ENCODE assay signal across 8 mouse cellular contexts in genomic region chr16:23403008-23403755, GRCm38 (mm10). TPM values are rescaled to one million over a fixed set of nuclear protein-coding genes. Genes with fewer than 3 reads are reported as not detected.
DNase-seq lines count a peak whose midpoint lies in the region; ATAC-seq lines count a peak whose summit lies in the region.

No protein-coding gene starts in this region.

- 51% methylated on average over 8 of the region's 8 CpGs for WGBS in hindbrain, embryonic 16.5 days

- H3K4me3 ChIP-seq in hindbrain, embryonic 16.5 days (ENCODE audit: low read length): no peak overlapping the region

- H3K9ac ChIP-seq in hindbrain, embryonic 16.5 days (ENCODE audit: low read depth, low read length): no peak overlapping the region

- H3K36me3 ChIP-seq in hindbrain, embryonic 16.5 days (ENCODE audit: control insufficient read depth, insufficient read depth, low read length): no peaks in the 10 kb centered on the region

- peak; percentile 40; the same call in 1 of the 2 replicates for ATAC-seq in hindbrain, embryonic 16.5 days
- peak; percentile 69 for ATAC-seq in megakaryocyte, adult 5-6 weeks (ENCODE audit: poor library complexity, severe bottlenecking)
- no peak for ATAC-seq in erythroblast, adult 5-6 weeks (replicated peaks; ENCODE audit: low FRiP score, poor library complexity, severe bottlenecking)

- H3K27ac ChIP-seq in hindbrain, embryonic 16.5 days (ENCODE audit: low read depth, low read length): no peak overlapping the region

- no peaks in the 10 kb centered on the region for H3K9me3 ChIP-seq in hindbrain, embryonic 16.5 days (ENCODE audit: control insufficient read depth, low read length)

- no peaks in the 10 kb centered on the region for H3K27me3 ChIP-seq in hindbrain, embryonic 16.5 days (replicated peaks; ENCODE audit: control insufficient read depth, insufficient read depth, low read length)

- no peaks in the 10 kb centered on the region for H3K4me1 ChIP-seq in hindbrain, embryonic 16.5 days (ENCODE audit: control insufficient read depth, insufficient read depth, low read depth, low read length)

- peak; percentile 72 for DNase-seq in MN1 (ENCODE audit: low spot score)
- peak; percentile 36 for DNase-seq in c-Kit-positive CD71-positive TER-119-negative erythroid progenitor cells, embryonic 14.5 days (ENCODE audit: low read depth)
- DNase-seq in forelimb bud, embryonic 11.5 days (ENCODE audit: low read depth, low spot score): peak; percentile 87
- DNase-seq in layer of hippocampus, postnatal 25 days (ENCODE audit: extremely low spot score in 1 of 2, low spot score in 1 of 2): peak; percentile 72 to 91
- peak; percentile 57 to 58 for DNase-seq in right cerebral cortex, postnatal 36 days (ENCODE audit: low spot score in 2 of 2)

- no peak overlapping the region for H3K4me2 ChIP-seq in hindbrain, embryonic 16.5 days (ENCODE audit: low read length)

RNA-seq across cellular contexts. Expression of gene Rtp1, which starts 25.8 kb away (rescaled TPM):
- polyA plus RNA-seq in hindbrain, embryonic 16.5 days (2015; fragmentation: Nextera tagmentation; extraction: Ambion mirVana): 0.14 and 0.20 TPM in 2 replicates
- total RNA-seq in layer of hippocampus, postnatal 25 days (2021): under 1 TPM; 0.44 to 0.45 TPM
- total RNA-seq in megakaryocyte, adult 5-6 weeks (2015): not detected in 2 replicates
- not detected in 2 replicates for total RNA-seq in megakaryocyte, adult 5-6 weeks (2017)
- not detected in 2 replicates for total RNA-seq in erythroblast, adult 5-6 weeks (2015; ENCODE audit: low replicate concordance)
- not detected in 2 replicates for total RNA-seq in erythroblast, adult 5-6 weeks (2017; ENCODE audit: low replicate concordance)

Comparison
In these comparisons a context has a peak if more than half of its experiments do, and no peak if none do; other contexts are left out.
1. DNase-seq: peak in every context shown above with its lines; median percentile 87 in forelimb bud, embryonic 11.5 days; 82 in layer of hippocampus, postnatal 25 days; 72 in MN1; 58 in right cerebral cortex, postnatal 36 days; 36 in c-Kit-positive CD71-positive TER-119-negative erythroid progenitor cells, embryonic 14.5 days.